Mouse (Mus musculus) forebrain, embryonic 16.5 days (tissue): Measurements from ENCODE around the gene Zfp653. TPM values are rescaled to one million over a fixed set of nuclear protein-coding genes. Genes with fewer than 3 reads are reported as not detected.
"Not testable (repeated sequence)": the region's sequence is repeated elsewhere in the genome, so short reads cannot be mapped to it uniquely, and the experiment has no call there.

Experiments used
- ATAC-seq: fragments of 200-750 bp; cut with Nextera tagmentation; 2 replicates; pipeline ENCODE4 v1.8.0; 2017; ENCODE audit warnings: mild to moderate bottlenecking, moderate library complexity
- H3K27ac ChIP-seq: fragments of 300-500 bp; sonication (generic); 2 replicates; pipeline ENCODE4 v1.5.1; 2014; ENCODE audit warnings: low read length, control low read depth
- H3K27me3 ChIP-seq: fragments of 300-500 bp; sonication (generic); replicated peaks from 2 replicates; pipeline ENCODE4 v1.6.1; 2014; ENCODE audit warnings: low read length; ENCODE audit not compliant: control insufficient read depth, insufficient read depth
- H3K36me3 ChIP-seq: fragments of 300-500 bp; sonication (generic); 2 replicates; pipeline ENCODE4 v1.6.1; 2014; ENCODE audit not compliant: control insufficient read depth, insufficient read depth
- H3K4me1 ChIP-seq: fragments of 300-500 bp; sonication (generic); replicated peaks from 2 replicates; pipeline ENCODE4 v1.6.1; 2014; ENCODE audit warnings: low read length; ENCODE audit not compliant: control insufficient read depth, insufficient read depth
- H3K4me2 ChIP-seq: fragments of 300-500 bp; sonication (generic); 2 replicates; pipeline ENCODE4 v1.6.1; 2014; ENCODE audit warnings: mild to moderate bottlenecking, low read length, control low read depth
- H3K4me3 ChIP-seq: fragments of 300-500 bp; sonication (generic); replicated peaks from 2 replicates; pipeline ENCODE4 v1.5.1; 2014; ENCODE audit warnings: mild to moderate bottlenecking, low read length, control low read depth
- H3K9ac ChIP-seq: fragments of 300-500 bp; sonication (generic); replicated peaks from 2 replicates; pipeline ENCODE4 v1.6.1; 2014; ENCODE audit warnings: low read depth, low read length, control low read depth
- H3K9me3 ChIP-seq: fragments of 300-500 bp; sonication (generic); 2 replicates; pipeline ENCODE4 v1.6.1; 2016; ENCODE audit warnings: low read length; ENCODE audit not compliant: control insufficient read depth
- WGBS: fragments of 180-500 bp; shearing (Covaris S2); extraction: QIAGEN DNeasy Blood & Tissue Kit; methylation state at CpG from one replicate; pipeline ENCODE4 v1.1.7; 2014; 5-methylcytosine and 5-hydroxymethylcytosine counted together
- polyA plus RNA-seq: library from polyadenylated mRNA; unstranded; fragments of >200 nt; fragmentation: Nextera tagmentation; extraction: Ambion mirVana; gene quantifications from 2 replicates; pipeline ENCODE4 v1.2.1, GENCODE M21; 2015

Zfp653 gene
- polyA plus RNA-seq, 1 experiment from 2014 or later: 22.4 TPM

- ATAC-seq: no peak
- H3K9ac ChIP-seq: no peak overlapping the region
- H3K27ac ChIP-seq: no peak overlapping the region
- H3K4me2 ChIP-seq: no peak overlapping the region
- peaks cover 7% of the 10 kb centered on the region for H3K4me1 ChIP-seq
- WGBS: 95% methylated on average over 23 of the region's 23 CpGs
- H3K4me3 ChIP-seq: no peak overlapping the region
- H3K36me3 ChIP-seq: no peaks in the 10 kb centered on the region; the same call in 1 of the 2 replicates
- no peaks in the 10 kb centered on the region for H3K27me3 ChIP-seq
- H3K9me3 ChIP-seq: no peaks in the 10 kb centered on the region
These were observed 5.0 kb upstream of the Zfp653 start for GRCm38 (mm10) chr9:22076223-22076622.

GRCm38 (mm10) chr9:22075778-22076177, 4.6 kb upstream of the Zfp653 start:
- H3K36me3 ChIP-seq, H3K27me3 ChIP-seq, H3K4me3 ChIP-seq, H3K9ac ChIP-seq, H3K4me1 ChIP-seq, H3K4me2 ChIP-seq, H3K27ac ChIP-seq, ATAC-seq, H3K9me3 ChIP-seq: not testable (repeated sequence)
- WGBS: 97% methylated on average over 3 of the region's 5 CpGs

GRCm38 (mm10) chr9:22072276-22072675, 1.1 kb upstream of the Zfp653 start:
- Histone ChIP-seq H3K36me3 (no peaks in the 10 kb centered on the region; the same call in 1 of the 2 replicates), H3K4me2 (no peak overlapping the region), H3K9ac (no peak overlapping the region), H3K27ac (no peak overlapping the region), H3K9me3 (no peaks in the 10 kb centered on the region), H3K4me1 (peaks cover 18% of the 10 kb centered on the region), H3K4me3 (no peak overlapping the region), H3K27me3 (no peaks in the 10 kb centered on the region)
- ATAC-seq: no peak
- WGBS: 90% methylated on average over 4 of the region's 4 CpGs

- 61% methylated on average over 4 of the region's 4 CpGs for WGBS
- H3K27me3 ChIP-seq: no peaks in the 10 kb centered on the region
- peaks cover 18% of the 10 kb centered on the region for H3K4me1 ChIP-seq
- H3K36me3 ChIP-seq: peaks cover 6% of the 10 kb centered on the region
- no peaks in the 10 kb centered on the region for H3K9me3 ChIP-seq
- H3K4me2 ChIP-seq: peak overlapping the region; percentile 67
- peak; percentile 6 for ATAC-seq
- H3K4me3 ChIP-seq: peak overlapping the region; percentile 80
- H3K9ac ChIP-seq: peak overlapping the region; percentile 93; the same call in 1 of the 2 replicates
- peak overlapping the region; percentile 34; the same call in 1 of the 2 replicates for H3K27ac ChIP-seq
These were observed 1.2 kb downstream of the Zfp653 start for GRCm38 (mm10) chr9:22069881-22070553.

- peaks cover 16% of the 10 kb centered on the region for H3K36me3 ChIP-seq
- H3K4me2 ChIP-seq: no peak overlapping the region
- WGBS: 85% methylated on average over 5 of the region's 5 CpGs
- H3K9ac ChIP-seq: no peak overlapping the region
- peaks cover 17% of the 10 kb centered on the region for H3K4me1 ChIP-seq
- H3K9me3 ChIP-seq: no peaks in the 10 kb centered on the region
- no peak overlapping the region for H3K4me3 ChIP-seq
- no peak overlapping the region for H3K27ac ChIP-seq
- H3K27me3 ChIP-seq: no peaks in the 10 kb centered on the region
- ATAC-seq: no peak
These were observed 4.0 kb downstream of the Zfp653 start for GRCm38 (mm10) chr9:22067195-22067594.

- H3K4me3 ChIP-seq: no peak overlapping the region
- no peak overlapping the region for H3K4me2 ChIP-seq
- no peak overlapping the region for H3K9ac ChIP-seq
- H3K27ac ChIP-seq: no peak overlapping the region
- 79% methylated on average over 3 of the region's 3 CpGs for WGBS
- no peaks in the 10 kb centered on the region for H3K9me3 ChIP-seq
- H3K4me1 ChIP-seq: peaks cover 10% of the 10 kb centered on the region
- ATAC-seq: no peak
- H3K36me3 ChIP-seq: peaks cover 16% of the 10 kb centered on the region
- no peaks in the 10 kb centered on the region for H3K27me3 ChIP-seq
These were observed 4.7 kb downstream of the Zfp653 start for GRCm38 (mm10) chr9:22066433-22066832.

GRCm38 (mm10) chr9:22065642-22066041, 5.5 kb downstream of the Zfp653 start:
- no peaks in the 10 kb centered on the region for H3K9me3 ChIP-seq
- no peak overlapping the region for H3K9ac ChIP-seq
- no peak for ATAC-seq
- no peak overlapping the region for H3K4me3 ChIP-seq
- WGBS: 95% methylated on average over 11 of the region's 11 CpGs
- H3K4me2 ChIP-seq: no peak overlapping the region
- H3K4me1 ChIP-seq: peaks cover 10% of the 10 kb centered on the region
- H3K27ac ChIP-seq: no peak overlapping the region
- H3K27me3 ChIP-seq: no peaks in the 10 kb centered on the region
- peaks cover 16% of the 10 kb centered on the region for H3K36me3 ChIP-seq

- Histone ChIP-seq H3K27me3 (no peaks in the 10 kb centered on the region), H3K4me1 (no peaks in the 10 kb centered on the region; the same call in 1 of the 2 replicates), H3K36me3 (peaks cover 18% of the 10 kb centered on the region), H3K4me2 (no peak overlapping the region), H3K27ac (no peak overlapping the region), H3K4me3 (no peak overlapping the region), H3K9me3 (no peaks in the 10 kb centered on the region), H3K9ac (no peak overlapping the region)
- WGBS: 75% methylated on average over 3 of the region's 3 CpGs
- peak; percentile 55; the same call in 1 of the 2 replicates for ATAC-seq
These were observed 6.8 kb downstream of the Zfp653 start for GRCm38 (mm10) chr9:22064341-22064740.

GRCm38 (mm10) chr9:22061339-22061738, 9.8 kb downstream of the Zfp653 start:
- peaks cover 27% of the 10 kb centered on the region for H3K36me3 ChIP-seq
- H3K9ac ChIP-seq: no peak overlapping the region
- H3K27ac ChIP-seq: no peak overlapping the region
- H3K27me3 ChIP-seq: no peaks in the 10 kb centered on the region
- H3K4me1 ChIP-seq: no peaks in the 10 kb centered on the region
- H3K4me3 ChIP-seq: no peak overlapping the region
- H3K9me3 ChIP-seq: no peaks in the 10 kb centered on the region
- 72% methylated on average over 2 of the region's 2 CpGs for WGBS
- ATAC-seq: no peak
- no peak overlapping the region for H3K4me2 ChIP-seq
